Mouse (Mus musculus) urinary bladder, adult 2 months (tissue): ENCODE measurements around the gene Lalba. TPM values are rescaled to one million over a fixed set of nuclear protein-coding genes. Genes with fewer than 3 reads are reported as not detected.
"Not testable (repeated sequence)": the region's sequence is repeated elsewhere in the genome, so short reads cannot be mapped to it uniquely, and the experiment has no call there.

Source experiments
- DNase-seq: peaks from one replicate; pipeline ENCODE4 v3.0.0; 2022; ENCODE audit warnings: low spot score
- polyA plus RNA-seq: library from polyadenylated mRNA; depleted of rRNA; stranded (reverse); fragments of >200 nt; gene quantifications from 2 replicates; pipeline ENCODE4 v1.2.3, GENCODE M21; 2012; rRNA removed

Lalba gene
- polyA plus RNA-seq, 1 experiment, result not detected

DNA sequence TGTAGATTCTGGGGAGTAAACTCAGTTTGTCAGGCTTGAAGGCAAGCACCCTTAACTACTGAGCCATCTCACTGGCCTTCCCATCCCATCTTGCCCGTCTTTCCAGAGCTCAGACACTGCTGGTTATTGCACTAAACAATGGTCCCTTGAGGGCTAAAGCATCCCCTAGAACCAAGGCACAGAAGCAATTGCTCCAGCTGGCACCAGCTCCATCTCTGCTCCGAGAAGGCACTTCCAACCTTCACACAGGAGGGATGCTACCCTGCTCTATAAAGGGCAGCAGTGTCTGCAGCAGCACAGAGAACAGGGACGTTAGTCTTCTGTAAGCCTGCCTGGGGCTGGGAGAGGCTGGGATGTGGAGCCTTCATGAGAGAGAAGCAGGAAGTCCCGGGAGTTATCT, 9.6 kb upstream of the Lalba start, which contains the start of gene Olfr279:
Olfr279 (plus strand) TSS at position 301 of the 400 bp plus-strand sequence.
- no peak for DNase-seq

DNA sequence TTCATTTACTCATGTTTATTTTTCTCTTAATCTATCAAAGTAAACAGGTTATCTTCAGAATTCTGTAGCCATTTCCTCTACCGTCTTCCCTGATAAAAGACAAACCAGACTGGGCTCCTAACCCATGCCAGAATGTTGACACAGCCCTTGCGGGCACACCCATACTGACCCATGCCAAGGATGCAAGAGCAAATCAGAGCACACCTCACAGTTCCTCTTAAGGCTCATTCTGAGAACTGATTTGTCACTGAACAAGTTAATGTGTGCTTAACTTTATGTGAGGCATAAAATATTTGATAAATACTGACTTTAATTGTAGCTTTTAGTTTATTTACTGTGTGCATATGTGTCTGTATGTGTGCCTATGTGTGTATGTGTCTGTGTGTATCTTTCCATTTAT, 8.8 kb upstream of the Lalba start:
- no peak for DNase-seq

- DNase-seq, result no peak
Measured at GRCm38 (mm10) chr15:98486433-98487021, 4.0 kb upstream of the Lalba start.

DNA sequence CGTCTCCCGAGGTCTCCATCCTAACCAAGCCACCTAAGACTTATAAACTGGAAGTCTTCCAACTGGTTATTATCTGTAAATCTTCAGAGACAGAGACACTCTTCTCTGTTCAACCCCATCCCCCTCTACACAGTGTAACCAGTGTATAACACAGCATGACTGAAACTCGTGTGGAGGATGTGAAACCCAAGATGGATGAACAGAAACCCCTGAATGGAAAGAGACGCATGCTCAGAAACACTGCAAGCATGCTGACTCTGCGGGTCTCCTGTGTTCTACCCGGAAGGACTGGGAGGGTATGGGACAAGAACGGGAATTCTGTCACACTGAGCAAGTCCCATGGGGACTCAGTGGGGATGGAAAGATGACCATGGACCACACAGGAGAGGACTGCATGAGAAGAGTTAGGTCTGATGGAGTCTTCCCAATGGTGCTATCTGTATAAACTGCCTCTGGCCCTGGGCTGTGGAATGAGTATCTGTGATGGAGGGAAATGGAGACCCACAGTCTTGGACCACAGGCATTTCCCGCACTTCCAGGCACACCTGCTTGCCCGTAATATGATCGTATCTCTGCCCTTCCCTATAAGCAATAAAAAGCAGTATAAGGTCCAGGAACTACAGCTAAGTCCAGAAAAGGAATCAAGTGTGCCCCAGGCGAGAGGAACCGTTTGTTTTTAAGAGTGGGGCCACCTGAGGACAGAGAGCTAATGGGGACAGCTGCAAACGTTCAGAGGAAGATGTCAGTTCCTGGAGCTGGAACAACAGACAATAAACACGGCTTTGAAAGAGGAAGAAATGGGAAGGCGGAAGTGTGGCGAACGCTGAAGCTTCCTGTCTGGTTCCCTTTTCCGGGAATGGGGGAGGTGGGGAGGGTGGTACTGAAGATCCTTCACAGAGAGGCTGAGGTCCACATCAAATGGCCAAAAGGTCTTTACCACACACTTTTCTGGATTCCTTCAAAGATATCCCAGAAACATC, 1.7 kb upstream of the Lalba start:
- DNase-seq, result no peak

- no peak for DNase-seq
Measured at GRCm38 (mm10) chr15:98479568-98480102, 2.9 kb downstream of the Lalba start.

GRCm38 (mm10) chr15:98476281-98476680, 6.2 kb downstream of the Lalba start:
- DNase-seq, result no peak

- DNase-seq, result no peak
Measured at GRCm38 (mm10) chr15:98475382-98475781, 7.1 kb downstream of the Lalba start.

DNA sequence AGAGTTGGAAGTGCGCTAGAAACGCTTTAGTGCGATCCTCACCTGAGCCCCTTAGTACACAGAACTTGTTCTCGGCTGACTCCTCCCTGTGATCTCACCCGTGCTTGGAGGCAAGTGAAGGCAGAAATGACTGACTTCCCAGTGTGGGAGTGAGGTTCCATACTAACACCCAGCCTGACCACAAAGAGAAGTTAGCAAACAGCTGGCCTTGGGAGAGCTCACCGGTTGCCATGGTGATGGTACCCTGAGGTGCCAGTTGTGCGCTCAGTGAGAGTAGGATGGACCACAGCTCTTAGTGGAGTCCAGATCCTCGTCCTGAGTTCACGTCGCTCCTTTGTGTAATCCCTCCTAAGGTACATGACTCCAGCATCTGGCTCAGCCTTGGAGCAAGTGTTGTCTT, 7.6 kb downstream of the Lalba start:
- DNase-seq, result no peak

DNA sequence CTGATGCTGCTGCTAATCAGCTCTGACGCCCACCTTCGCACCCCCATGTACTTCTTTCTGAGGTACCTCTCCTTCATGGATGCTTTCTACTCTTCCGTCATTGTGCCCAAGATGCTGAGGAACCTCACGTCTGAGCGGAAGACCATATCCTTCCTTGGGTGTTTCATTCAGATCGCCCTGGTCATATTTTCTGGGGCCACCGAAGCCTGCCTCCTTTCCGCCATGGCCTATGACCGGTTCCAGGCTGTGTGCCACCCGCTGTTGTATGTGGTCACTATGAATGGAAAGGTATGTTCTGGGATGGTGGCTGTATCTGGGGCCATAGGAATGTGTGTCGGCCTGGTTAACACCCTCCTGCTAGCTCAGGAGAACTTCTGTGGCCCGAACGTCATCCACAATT, 11.0 kb downstream of the Lalba start:
- DNase-seq, result no peak

GRCm38 (mm10) chr15:98469596-98469995, 12.9 kb downstream of the Lalba start, which contains the start of gene OR5BS1P:
OR5BS1P (plus strand) TSS chr15:98469896.
- no peak for DNase-seq

GRCm38 (mm10) chr15:98452288-98452687, 30.2 kb downstream of the Lalba start, which contains the start of gene Olfr281:
Olfr281 (plus strand) TSS chr15:98452588.
- no peak for DNase-seq

DNA sequence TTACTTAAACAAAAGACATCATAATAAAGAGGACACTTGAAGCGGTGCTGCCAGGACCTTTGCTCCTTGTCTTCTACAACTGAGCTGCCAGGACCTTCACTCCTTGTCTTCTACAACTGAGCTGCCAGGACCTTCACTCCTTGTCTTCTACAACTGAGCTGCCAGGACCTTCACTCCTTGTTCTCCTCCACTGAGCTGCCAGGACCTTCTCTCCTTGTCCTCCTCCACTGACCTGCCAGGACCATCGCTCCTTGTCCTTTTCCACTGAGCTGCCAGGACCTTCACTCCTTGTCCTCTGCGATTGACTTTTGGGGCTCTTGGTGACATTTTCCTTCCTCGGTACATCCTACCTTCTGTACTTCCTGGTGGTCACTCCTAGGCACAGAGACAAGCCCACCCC, 34.0 kb downstream of the Lalba start:
- DNase-seq, result no peak

GRCm38 (mm10) chr15:98444561-98444960, 38.0 kb downstream of the Lalba start:
- no peak for DNase-seq

- DNase-seq, result not testable (repeated sequence)
Measured at GRCm38 (mm10) chr15:98430925-98431324, 51.6 kb downstream of the Lalba start, which contains the start of gene Olfr282. Olfr282 (plus strand) TSS chr15:98431225.

Other genes starting within 250 kb of the Lalba start
- gene Olfr286, start 248.3 kb downstream of the Lalba start, polyA plus RNA-seq, result not detected in 2 replicates
- not detected in 2 replicates for gene H1fnt, start 225.4 kb downstream of the Lalba start, polyA plus RNA-seq
- 22.6 and 23.1 TPM in 2 replicates for gene Zfp641, start 186.6 kb downstream of the Lalba start, polyA plus RNA-seq
- gene Olfr285, start 165.4 kb downstream of the Lalba start, polyA plus RNA-seq, result not detected in 2 replicates
- gene Olfr284, start 141.7 kb downstream of the Lalba start, polyA plus RNA-seq, result not detected in 2 replicates
- gene Olfr283, start 101.8 kb downstream of the Lalba start, polyA plus RNA-seq, result not detected in 2 replicates
- not detected in 2 replicates for gene Olfr282, start 51.5 kb downstream of the Lalba start, polyA plus RNA-seq
- gene Olfr281, start 30.1 kb downstream of the Lalba start, polyA plus RNA-seq, result not detected in 2 replicates
- 0.01 TPM in 1 of 2 replicates, not detected in the other for gene OR5BS1P, start 12.8 kb downstream of the Lalba start, polyA plus RNA-seq
- gene Olfr279, start 9.7 kb upstream of the Lalba start, polyA plus RNA-seq, result not detected in 2 replicates
- 38.2 and 42.7 TPM in 2 replicates for gene Kansl2, start 51.5 kb upstream of the Lalba start, polyA plus RNA-seq
- 14.3 and 16.4 TPM in 2 replicates for gene Ccnt1, start 88.2 kb upstream of the Lalba start, polyA plus RNA-seq
- gene 4930415O20Rik, start 88.3 kb upstream of the Lalba start, polyA plus RNA-seq, result not detected in 2 replicates
- 43.2 and 53.3 TPM in 2 replicates for gene Adcy6, start 127.4 kb upstream of the Lalba start, polyA plus RNA-seq
- gene Cacnb3, start 148.1 kb upstream of the Lalba start, polyA plus RNA-seq, result 75.2 and 79.8 TPM in 2 replicates
- 34.0 and 45.1 TPM in 2 replicates for gene Ddx23, start 180.2 kb upstream of the Lalba start, polyA plus RNA-seq
- 2.1 and 3.0 TPM in 2 replicates for gene Rnd1, start 194.7 kb upstream of the Lalba start, polyA plus RNA-seq
- 3.1 and 4.5 TPM in 2 replicates for gene Ccdc65, start 225.5 kb upstream of the Lalba start, polyA plus RNA-seq
- 11.7 and 15.9 TPM in 2 replicates for gene Fkbp11, start 245.5 kb upstream of the Lalba start, polyA plus RNA-seq